Mouse (Mus musculus): ENCODE data around the gene Ston1.

The Ston1 gene

DNA sequence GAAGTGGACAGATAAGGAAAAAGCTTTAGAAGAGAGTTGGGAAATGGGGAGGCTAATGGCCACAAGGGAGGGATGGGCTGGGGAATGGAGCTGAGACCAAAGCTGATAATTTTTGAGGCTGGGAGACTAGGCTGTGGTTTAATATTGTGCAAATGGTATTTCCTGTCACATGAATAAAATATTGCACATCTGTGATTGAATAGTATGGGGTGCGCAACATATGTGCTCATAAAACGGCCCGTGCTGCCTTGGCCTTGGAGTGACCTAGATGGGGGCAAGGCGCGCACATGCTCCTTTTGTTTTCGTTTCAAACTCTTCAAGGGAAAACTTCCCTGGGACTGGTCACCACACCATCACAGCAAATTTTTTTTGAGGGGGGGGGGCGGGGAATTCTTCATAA is 28.4 kb downstream of the Ston1 start:
- DNase-seq (ENCODE audit: low read depth, low spot score): no peak

DNA sequence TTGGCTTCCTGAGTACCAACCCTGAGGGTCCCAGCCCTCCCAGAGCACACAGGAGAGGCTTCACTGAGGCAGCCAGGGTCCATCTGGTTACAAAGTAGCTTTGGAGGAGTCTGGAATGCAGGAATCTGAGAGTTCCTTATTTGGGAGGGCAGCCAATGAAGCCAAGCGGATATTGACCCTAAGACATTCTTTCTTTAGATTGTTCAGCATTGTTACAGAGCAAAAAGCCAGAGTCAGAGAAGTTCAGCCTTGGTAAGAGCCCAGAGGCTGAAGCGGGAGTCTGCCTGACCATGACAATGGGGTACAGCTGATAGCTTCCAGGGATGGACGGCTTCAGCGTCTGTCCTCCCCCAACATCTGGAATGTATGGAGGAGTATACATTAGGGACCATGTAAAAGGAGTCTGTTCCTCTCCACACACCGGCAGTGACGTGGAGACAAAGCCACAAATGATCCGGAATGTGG is 28.9 kb downstream of the Ston1 start:
- no peak for DNase-seq (ENCODE audit: low read depth, low spot score)

DNA sequence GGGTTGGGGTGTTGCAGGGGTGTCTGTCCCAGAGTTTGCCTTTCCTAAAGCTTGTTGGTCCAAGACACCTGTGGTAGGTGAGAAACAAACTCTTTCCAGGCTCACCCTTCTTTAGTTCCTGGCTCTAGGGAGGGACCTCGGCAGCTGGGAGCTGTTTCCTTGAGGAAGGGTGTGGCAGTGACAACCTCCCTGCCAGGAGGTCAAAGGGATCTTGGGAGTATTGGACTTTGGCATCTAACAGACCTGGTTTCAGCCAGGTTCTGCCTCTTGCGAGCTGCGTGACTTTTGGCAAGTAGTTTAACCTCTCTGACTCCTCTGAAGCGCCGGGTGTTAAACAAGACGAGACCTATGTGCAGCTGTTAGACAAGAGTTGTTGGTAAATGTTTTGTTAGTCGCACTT is 29.7 kb downstream of the Ston1 start:
- no peak for DNase-seq (ENCODE audit: low read depth, low spot score)

DNA sequence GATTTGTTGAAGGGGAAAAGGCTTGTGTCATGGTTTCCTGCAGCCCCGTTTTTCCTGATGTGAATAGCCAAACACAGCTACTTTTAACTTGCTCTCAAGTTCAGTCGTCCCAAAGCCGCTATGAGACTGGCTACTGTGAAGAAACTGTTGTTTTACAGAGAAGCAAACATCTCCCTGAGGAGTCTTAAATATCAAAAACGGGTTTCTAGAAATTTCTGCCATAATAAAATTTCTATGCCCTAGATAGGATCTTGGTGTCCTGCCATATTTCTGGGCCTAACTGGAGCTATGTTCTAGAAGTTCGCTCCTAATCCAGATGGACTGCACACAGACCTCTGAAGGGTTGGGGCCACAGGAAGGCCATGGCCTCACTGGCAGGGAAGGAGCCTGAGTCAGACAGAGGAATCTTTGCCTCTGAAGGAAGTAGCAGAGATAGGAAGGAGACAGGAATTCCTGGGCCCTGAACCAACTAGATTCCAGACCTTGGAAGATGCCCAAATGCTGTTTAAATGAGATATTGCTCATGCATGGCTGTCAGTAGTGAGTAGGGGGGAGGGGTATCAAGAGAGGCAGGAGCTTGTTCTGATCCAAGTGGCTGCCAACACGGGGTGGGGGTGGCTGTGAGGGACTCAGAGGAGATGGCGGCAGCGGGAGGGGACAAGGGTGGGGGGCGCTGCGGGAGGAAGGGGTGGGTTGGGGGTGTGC is 31.3 kb downstream of the Ston1 start:
- peak; percentile 51 for DNase-seq (ENCODE audit: low read depth, low spot score)

DNA sequence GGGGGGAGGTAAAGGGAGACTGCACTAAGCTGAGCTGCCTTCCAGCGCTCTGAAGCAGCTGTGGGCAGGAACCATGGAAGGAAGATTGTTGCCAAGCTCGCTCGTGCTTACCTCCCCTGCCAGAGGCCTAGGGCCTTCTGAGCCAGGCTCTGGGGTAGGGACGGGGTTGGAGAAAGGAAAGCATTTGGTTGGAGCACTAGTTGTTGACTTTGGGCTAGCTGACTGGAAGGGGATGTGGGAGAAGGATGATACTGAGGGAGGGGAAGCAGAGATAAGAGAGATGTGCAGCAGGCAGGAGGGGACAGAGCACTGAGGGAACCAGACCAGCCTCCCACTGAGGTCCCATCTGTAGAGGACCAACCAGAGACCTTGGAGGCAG is 31.9 kb downstream of the Ston1 start:
- no peak for DNase-seq (ENCODE audit: low read depth, low spot score)

DNA sequence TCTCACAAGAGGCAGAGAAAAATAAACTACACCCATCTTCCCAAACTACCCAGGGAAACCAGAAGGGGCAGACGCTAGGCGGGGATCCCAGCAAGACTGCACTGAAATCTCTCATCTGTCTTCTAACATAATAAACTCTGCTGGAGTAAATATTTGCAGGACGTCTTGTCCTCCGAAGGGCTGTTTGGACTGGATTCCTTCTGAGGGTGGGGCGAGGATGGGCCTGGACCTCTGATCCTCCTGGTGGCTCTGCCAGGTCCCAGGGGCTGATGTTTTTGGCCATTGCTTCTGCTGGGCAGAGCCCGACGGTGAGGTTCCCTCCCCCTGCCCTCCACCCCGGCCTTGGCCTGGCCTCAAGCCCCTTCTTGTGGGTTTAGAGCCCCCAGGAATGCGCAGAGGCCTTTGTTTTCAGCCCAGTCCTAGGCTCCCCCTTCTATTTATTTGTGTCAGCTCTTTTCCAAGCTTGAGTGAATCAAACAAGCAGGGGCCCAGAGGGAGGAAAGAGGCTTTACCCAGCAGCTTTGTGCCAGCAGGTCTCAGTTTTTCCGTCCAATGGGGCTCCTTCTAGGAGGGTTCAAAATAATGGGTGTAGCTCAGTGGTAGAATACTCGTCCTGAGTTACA is 32.6 kb downstream of the Ston1 start:
- no peak for DNase-seq (ENCODE audit: low read depth, low spot score)

DNA sequence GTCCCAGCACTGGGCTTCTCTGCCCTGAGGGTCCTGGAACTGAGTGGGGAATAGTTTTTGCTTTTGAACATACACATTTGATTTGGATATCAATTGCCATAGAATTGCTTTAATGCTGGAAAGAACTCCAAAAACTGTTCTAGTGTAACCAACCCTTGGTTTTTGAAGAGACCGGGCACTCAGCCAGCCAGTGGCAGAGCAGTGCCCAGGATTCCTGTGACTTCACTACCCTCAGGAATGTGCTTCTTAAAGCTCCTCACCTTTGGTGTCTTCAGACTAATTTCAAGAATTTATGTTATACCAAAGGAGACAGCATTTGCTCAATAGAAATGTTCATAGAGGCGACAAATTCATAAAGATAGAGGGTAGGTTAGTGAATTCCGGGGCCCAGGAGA is 33.1 kb downstream of the Ston1 start:
- no peak for DNase-seq (ENCODE audit: low read depth, low spot score)

DNA sequence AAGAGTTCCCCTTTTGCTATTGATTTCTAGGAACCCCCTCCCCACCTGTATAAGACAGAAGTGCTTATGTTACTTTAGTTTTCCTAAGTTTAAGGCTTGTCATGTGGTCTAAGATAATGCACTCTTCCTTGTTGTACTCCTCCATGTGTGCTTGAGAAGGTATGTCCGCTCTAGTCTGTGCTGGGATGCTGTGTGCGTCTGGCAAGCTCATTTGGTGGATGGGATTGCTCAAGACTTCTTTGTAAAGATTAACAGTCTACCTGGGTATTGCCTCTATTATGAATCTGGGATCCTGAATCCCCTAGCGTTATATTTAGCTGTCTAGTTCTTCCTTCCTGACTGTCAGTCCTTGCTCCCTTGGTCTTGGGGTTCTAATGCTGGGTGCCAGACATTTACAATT is 35.1 kb downstream of the Ston1 start:
- no peak for DNase-seq (ENCODE audit: low read depth, low spot score)

DNA sequence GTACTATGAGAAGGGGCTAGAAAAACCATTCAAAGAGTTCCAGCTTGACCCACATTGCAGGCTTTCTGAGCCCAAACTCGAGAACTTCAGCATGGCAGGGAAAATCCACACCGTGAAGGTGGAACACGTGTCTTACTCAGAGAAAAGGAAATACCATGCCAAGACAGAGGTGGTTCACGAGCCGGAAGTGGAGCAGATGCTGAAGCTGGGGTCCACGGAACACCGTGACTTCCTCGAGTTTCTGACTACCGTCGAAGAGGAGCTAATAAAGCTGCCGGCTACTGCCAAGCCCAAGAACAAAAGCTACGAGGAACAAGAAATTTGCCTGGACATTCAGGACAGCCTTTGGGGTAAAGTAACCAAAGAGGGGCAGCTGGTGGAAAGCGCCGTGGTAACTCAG is 38.6 kb downstream of the Ston1 start:
- DNase-seq (ENCODE audit: low read depth, low spot score): no peak

DNA sequence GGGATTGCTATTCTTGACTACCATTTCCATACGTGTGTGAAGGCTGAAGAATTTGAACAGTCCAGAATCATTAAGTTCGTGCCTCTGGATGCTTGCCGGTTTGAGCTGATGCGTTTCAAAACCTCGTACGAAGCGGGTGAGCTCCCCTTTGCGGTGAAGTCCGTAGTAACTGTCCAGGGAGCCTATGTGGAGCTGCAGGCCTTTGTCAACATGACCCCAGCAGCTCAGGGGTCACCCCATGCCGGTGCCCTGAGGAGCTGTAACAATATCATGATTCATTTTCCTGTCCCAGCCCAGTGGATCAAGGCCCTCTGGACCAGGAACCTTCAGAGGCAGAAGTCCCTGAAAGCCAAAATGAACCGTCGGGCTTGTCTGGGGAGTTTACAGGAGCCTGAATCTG is 39.1 kb downstream of the Ston1 start:
- DNase-seq (ENCODE audit: low read depth, low spot score): peak; percentile 27

DNA sequence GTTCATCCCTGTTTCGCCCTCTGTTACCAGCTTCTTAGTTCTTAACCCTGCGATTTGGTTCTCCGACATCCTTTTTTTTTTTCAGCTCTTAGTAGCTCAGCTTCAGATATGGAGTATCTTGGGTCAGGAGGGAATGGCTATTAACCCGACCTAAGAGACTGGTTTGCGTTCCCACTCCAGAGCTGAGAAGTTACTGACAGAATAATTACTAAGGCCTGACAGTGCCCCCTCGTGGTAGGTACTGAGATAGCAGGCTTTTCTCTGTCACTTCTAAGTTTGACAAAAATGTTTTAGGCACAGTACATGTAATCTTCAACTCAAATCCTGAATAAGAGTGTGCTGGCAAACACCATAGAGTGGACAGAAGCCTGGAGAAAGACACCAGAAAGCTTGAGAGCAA is 43.5 kb downstream of the Ston1 start:
- DNase-seq (ENCODE audit: low read depth, low spot score): peak; percentile 83

DNA sequence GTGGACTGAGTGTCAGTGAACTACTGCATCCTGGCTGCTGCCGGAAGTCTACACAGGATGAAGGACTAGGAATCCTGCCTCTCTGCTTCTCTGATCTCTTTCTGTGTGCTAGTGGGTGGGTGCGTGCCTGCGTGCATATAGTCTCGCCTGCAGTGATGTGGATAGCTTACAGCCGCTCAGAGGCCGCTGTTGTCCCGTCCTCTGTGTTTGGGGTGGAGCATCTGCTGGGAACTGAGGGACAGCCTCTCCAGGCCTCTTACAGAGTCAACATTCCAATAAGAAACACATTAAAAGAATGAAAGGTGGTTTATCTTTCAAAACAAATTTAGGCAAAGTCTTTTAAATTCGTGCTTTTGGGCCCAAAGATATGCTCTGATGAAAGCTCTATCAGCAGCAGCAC is 44.4 kb downstream of the Ston1 start:
- DNase-seq (ENCODE audit: low read depth, low spot score): no peak

DNA sequence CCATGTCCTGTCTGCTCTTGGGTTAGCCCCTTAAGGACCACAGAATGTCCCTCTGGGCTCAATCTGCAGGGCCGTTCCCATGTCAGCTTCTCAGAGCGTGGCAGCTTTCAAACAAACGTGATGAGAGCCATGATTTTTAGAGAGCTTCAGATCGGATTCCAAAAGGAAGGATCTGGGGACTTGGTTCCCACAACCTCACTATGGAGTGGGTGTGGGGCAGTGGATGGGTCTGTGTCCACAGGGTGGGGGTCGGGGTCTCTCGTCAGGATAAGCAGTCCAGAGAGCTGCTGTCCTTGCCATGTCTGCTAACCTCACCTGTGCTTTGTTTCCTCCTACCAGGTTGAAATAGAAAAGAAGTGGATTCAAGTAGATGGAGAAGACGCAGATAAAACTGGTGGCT is 47.4 kb downstream of the Ston1 start:
- no peak for DNase-seq (ENCODE audit: low read depth, low spot score)

DNA sequence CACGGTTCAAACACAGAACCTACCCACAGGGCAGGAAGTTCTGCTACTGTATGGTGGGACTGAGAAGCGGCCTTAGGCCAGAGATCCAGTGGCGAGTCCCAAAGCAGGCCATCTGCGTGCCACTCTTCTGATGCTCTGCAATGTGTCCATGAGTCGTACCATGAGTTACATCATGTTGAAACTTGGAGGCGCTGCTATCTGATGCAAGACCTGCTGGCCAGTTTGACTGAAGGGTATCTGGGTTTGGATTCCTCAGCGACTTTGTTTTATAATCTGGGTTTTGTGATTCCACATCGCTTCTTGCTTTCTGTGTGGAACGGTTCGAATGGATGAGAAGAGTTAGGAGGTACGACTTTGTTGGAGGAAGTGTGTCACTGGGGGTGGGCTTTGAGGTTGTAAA is 47.8 kb downstream of the Ston1 start:
- DNase-seq (ENCODE audit: low read depth, low spot score): no peak

DNA sequence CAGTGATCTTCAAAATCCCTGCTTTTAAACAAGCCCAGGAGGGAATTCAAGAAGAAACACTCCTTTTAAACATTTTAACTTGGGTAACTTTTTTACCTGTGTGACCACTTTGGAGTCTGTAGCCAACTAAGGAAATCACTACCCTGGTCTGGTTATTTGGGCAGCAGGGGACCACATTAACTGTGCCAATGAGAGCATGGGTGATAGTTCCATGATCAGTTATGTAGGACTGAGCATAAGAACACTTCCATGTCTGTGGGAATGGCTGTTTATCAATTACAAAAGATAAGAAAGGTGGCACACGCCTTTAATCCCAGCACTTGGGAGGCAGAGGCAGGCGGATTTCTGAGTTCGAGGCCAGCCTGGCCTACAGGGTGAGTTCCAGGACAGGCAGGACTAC is 49.7 kb downstream of the Ston1 start:
- DNase-seq (ENCODE audit: low read depth, low spot score): no peak

DNA sequence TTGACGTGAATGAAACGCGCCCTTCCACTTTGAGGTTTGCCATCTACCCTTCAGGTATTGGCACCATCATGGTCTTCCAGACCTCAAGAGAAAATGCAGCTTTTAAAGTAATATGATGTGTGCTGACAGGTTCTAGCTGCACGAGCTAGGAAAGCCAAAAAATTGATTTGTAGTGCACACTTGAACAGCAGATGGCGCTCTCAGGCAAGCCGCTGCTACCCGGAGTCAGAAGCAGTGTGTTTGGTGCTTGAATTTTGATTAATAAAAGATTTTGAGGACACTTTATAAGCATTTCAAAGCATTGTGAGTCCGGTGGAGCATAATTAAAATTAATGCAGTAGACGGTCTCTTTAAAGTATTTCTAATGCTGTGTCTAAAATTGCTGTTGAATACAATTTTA is 54.5 kb downstream of the Ston1 start:
- DNase-seq (ENCODE audit: low read depth, low spot score): peak; percentile 86

DNA sequence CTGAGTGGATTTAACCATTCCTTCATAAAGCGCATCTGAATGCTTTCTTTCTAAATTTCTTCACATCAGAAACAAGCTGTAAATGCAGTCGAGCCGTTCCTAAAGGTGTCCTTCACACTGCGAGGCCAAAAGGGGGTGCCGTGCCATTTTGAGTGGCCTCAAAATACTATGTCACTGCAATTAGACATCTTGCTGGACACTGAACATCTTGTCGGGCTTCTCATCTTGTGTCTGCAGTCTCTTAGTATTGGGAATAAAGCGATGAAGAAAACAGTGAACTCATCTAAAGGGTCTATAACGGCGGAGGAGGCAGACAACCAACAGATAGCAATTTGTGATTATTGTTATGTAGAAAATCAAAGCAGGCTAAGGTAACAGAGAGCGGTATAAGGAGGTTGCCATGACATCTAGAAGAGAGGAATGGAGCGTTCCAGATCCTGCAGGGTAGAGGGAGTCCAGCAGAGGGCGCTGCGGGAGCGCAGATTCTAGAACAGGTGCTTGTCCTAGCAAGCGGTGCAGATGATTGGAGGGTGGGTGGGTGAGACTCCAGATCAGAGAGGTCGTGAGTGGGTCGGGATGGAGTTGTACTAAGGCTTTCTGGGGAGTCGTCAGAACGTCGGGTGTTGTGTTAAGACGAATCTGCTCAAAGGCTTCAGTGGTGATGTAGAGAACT is 55.4 kb downstream of the Ston1 start:
- DNase-seq (ENCODE audit: low read depth, low spot score): peak; percentile 92

DNA sequence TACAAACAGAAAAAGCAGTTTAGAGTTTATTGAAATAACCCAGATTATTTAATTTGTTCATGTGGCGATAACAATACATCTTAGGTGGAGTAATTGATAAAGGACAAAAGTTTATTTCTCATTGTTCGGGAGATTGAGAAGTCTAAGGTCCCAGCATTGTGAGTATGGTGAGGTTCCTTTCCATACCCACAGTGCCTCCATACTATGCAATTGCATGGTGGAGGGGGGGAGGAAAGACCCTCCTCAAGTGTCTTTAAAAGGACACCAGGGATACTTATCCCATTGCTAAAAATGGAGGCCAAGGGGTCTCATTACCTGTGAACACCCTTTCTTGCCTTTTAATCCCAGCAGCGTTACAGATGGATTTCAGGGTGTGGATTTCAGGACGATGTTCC is 55.9 kb downstream of the Ston1 start:
- DNase-seq (ENCODE audit: low read depth, low spot score): no peak

DNA sequence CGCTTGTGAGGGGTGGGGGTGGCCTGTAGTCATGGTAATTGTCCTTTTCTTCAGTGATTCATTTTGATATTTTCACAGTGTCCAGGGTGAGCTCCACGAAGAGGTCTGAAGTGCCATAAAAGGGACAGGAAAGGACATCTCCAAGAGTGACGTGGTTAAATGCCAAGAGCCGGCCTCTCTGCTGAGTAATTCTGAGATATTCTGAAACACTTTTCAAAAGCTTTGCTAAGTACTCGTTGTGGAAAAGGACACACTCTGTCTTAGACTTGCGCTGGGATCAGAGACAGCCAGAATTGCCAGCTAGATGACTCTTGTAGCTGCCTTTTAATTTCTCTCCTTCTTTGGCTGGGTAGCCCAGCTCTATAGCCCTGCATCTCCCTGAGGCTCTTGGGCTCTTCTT is 61.0 kb downstream of the Ston1 start:
- DNase-seq (ENCODE audit: low read depth, low spot score): peak; percentile 23

DNA sequence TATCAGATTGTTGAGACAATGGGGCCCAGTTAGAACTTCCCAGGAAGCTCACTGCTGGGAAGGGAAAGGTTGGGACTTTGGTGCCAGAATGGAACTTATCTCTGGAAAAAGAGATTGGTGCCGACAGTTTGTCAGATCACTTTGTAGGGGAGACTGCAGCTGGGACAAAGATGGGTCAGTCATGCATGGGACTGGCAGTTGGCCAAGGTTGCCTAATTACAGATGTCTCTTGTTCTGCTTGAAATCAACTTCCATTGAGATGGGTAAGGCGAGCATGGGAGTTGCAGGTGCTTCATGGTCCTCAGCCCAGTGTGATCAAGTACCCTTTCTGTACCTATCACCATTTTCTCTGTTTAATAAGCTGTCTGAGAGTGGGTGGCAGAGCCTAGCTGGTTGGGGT is 68.6 kb downstream of the Ston1 start:
- DNase-seq (ENCODE audit: low read depth, low spot score): peak; percentile 10

DNA sequence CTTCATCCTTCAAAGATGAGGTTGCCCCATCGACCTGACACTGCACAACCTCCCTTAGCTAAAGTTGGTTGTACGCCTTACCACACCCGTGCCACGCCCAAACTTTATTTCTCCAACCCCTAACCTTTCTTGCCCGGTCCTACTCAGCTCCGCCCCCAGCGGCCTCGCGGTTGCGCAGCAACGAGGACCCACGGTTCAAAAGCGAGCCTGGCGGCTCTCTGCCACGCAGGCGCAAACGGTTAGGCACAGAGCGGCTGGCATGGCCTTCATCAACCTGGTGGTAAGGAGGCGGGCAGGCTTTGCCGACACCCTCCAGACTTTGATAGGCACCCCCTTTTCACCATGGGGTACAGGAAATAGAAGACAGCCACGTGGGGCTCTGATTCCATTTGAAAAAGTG is 71.0 kb downstream of the Ston1 start, which contains the start of gene Gtf2a1l:
Gene Gtf2a1l (plus strand): TSS at position 209 of the 400 bp plus-strand sequence.
- DNase-seq (ENCODE audit: low read depth, low spot score): peak; percentile 30

DNA sequence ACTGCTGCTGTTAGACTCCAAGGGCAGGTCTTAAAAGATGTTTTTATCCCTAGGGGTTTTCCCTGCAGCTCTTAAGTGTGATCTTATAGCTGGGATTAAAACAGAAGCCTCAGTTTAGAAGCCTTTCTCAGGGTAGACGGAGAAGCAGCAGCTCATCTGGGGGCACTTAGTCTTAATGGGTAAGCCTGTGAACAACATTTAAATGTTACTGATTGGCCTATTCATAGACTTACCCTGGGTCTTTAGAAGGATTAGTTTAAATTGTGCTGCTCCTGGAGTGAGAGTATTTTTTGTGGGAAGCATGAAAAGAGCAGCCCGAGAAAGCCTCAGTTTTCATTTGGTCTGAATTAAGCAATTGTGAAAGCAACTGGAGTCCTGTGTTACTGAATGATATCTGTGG is 72.4 kb downstream of the Ston1 start:
- DNase-seq (ENCODE audit: low read depth, low spot score): no peak

DNA sequence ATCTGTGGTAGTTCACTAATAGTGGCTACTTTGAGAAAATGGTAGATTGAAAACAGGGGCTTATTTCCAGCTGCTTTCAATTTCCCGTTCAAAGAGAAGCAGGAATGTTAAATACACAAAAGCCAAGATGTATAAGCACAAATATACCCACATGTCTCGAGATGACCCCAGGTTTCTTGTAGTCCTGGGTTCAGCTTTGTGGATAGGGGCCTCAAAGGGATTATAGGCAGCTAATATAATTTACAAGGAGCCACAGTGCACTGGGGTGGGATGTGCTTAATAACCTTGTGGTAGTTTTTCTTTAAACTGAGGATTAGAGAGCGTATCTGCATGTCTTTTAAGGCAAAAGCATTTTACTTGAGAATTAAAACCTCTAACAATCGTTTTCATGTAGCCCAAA is 73.3 kb downstream of the Ston1 start:
- DNase-seq (ENCODE audit: low read depth, low spot score): no peak

Data from brain, adult 2 months (tissue).